Mouse (Mus musculus) forebrain, embryonic 16.5 days (tissue): ENCODE measurements around the gene Gna12. TPM values are rescaled to one million over a fixed set of nuclear protein-coding genes. Genes with fewer than 3 reads are reported as not detected.
A peak's percentile ranks its signal among the peaks of the same experiment; 100 is the strongest.

ENCODE experiments used
- ATAC-seq: fragments of 200-750 bp; cut with Nextera tagmentation; 2 replicates; pipeline ENCODE4 v1.8.0; 2017; ENCODE audit warnings: mild to moderate bottlenecking, moderate library complexity
- H3K27ac ChIP-seq: fragments of 300-500 bp; sonication (generic); 2 replicates; pipeline ENCODE4 v1.5.1; 2014; ENCODE audit warnings: low read length, control low read depth
- H3K27me3 ChIP-seq: fragments of 300-500 bp; sonication (generic); replicated peaks from 2 replicates; pipeline ENCODE4 v1.6.1; 2014; ENCODE audit warnings: low read length; ENCODE audit not compliant: control insufficient read depth, insufficient read depth
- H3K36me3 ChIP-seq: fragments of 300-500 bp; sonication (generic); 2 replicates; pipeline ENCODE4 v1.6.1; 2014; ENCODE audit not compliant: control insufficient read depth, insufficient read depth
- H3K4me1 ChIP-seq: fragments of 300-500 bp; sonication (generic); replicated peaks from 2 replicates; pipeline ENCODE4 v1.6.1; 2014; ENCODE audit warnings: low read length; ENCODE audit not compliant: control insufficient read depth, insufficient read depth
- H3K4me2 ChIP-seq: fragments of 300-500 bp; sonication (generic); 2 replicates; pipeline ENCODE4 v1.6.1; 2014; ENCODE audit warnings: mild to moderate bottlenecking, low read length, control low read depth
- H3K4me3 ChIP-seq: fragments of 300-500 bp; sonication (generic); replicated peaks from 2 replicates; pipeline ENCODE4 v1.5.1; 2014; ENCODE audit warnings: mild to moderate bottlenecking, low read length, control low read depth
- H3K9ac ChIP-seq: fragments of 300-500 bp; sonication (generic); replicated peaks from 2 replicates; pipeline ENCODE4 v1.6.1; 2014; ENCODE audit warnings: low read depth, low read length, control low read depth
- H3K9me3 ChIP-seq: fragments of 300-500 bp; sonication (generic); 2 replicates; pipeline ENCODE4 v1.6.1; 2016; ENCODE audit warnings: low read length; ENCODE audit not compliant: control insufficient read depth
- WGBS: fragments of 180-500 bp; shearing (Covaris S2); extraction: QIAGEN DNeasy Blood & Tissue Kit; methylation state at CpG from one replicate; pipeline ENCODE4 v1.1.7; 2014; 5-methylcytosine and 5-hydroxymethylcytosine counted together
- polyA plus RNA-seq: library from polyadenylated mRNA; unstranded; fragments of >200 nt; fragmentation: Nextera tagmentation; extraction: Ambion mirVana; gene quantifications from 2 replicates; pipeline ENCODE4 v1.2.1, GENCODE M21; 2015

The Gna12 gene
- polyA plus RNA-seq, 1 experiment from 2014 or later = 13.5 TPM

DNA sequence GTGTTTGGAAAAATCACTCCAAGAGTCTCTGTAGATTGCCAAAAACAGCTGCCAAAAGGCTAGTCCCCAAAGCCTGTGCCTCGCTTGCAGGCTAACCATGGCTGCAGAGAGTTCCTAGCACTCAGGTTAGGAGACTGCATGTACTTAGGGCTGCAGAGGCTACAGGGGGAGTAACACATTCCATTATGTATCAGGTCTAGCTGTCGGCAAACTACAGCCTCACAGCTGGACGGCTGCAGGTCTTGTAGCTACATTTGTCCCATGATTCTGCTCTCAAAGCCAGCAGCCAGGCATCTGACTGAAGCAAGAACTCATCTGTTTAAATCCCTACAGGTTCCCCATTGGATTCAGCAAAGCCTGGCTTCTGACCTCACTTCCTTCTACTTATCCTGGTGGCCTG is 35.5 kb downstream of the Gna12 start:
- Histone ChIP-seq H3K27ac (no peak overlapping the region), H3K4me2 (no peak overlapping the region), H3K4me1 (peaks cover 33% of the 10 kb centered on the region), H3K4me3 (no peak overlapping the region), H3K36me3 (no peaks in the 10 kb centered on the region), H3K27me3 (no peaks in the 10 kb centered on the region), H3K9ac (no peak overlapping the region), H3K9me3 (no peaks in the 10 kb centered on the region)
- WGBS = 40% methylated on average over 3 of the region's 3 CpGs
- no peak for ATAC-seq

DNA sequence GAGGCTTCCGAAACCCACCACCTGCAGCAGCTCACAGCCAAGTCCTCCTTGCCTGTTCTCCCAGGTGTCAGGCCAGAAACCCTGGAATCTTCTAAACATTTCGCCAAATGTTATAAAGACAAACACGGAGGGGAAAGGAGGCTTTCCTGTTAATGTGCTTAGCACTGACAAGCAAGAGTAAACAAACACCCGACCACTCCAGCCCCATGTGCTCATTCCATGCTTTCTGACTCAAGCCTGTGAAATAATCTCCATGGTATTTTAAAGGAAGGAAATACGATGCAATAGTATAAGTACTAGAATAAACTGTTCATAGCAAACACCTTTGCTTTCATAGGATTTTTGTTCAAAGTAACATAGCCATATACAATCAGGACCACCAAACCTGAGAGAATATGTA is 38.0 kb downstream of the Gna12 start:
- Histone ChIP-seq H3K4me3 (no peak overlapping the region), H3K27me3 (no peaks in the 10 kb centered on the region), H3K9me3 (no peaks in the 10 kb centered on the region), H3K27ac (peak overlapping the region; percentile 86), H3K9ac (no peak overlapping the region), H3K4me1 (peaks cover 43% of the 10 kb centered on the region), H3K4me2 (no peak overlapping the region), H3K36me3 (no peaks in the 10 kb centered on the region)
- WGBS = 39% methylated on average over 5 of the region's 5 CpGs
- ATAC-seq = no peak

DNA sequence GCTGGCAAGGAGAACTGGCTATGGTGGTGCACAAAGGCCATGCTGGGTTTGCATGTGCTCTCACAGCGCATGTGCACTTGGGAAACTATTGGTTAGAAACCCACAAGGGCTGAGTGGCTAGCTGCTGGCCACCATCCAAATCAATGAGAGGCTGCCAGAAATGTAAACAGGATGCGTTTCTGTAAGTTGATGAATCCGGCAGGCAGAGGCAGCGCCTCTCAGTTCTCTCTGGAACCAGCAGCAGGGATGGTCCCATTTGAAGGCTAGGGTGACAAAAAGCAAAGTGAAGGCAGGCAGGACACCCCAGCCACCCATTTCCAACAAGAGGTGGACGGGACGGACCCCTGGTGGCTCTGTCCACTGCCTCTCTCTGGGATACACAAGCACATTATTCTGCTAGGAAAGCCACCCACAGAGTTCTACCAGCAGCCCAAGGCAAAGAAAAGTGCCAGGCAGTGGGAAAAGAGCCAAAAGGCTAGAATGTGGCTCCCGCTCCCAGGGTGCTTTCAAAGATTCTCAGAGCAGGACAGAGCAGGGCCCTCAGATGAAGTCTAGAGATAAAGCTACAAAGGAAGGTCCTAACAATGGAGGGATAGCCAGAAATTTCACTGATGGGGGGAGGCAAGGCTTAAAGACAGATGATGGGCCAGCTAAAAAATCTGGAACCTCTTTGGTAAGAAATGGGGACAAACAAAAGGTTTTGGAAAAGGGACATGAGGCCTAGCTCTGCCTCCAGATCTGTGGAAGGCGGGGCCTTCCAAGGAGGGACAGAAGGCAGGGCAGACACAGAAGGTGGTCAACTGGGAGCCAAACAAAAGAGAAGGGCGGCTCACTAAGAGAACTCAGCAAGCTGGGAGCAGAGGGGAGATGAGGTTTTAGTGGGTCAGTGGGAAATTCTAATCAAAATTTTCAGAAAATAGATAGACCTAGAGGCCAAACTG is 39.0 kb downstream of the Gna12 start:
- Histone ChIP-seq H3K4me3 (no peak overlapping the region), H3K4me2 (0 out of 2 replicates have a peak overlapping the region, but pooled peaks have one; percentile 16), H3K4me1 (peaks cover 43% of the 10 kb centered on the region), H3K27ac (peak overlapping the region; percentile 86), H3K27me3 (no peaks in the 10 kb centered on the region), H3K36me3 (no peaks in the 10 kb centered on the region), H3K9ac (0 out of 2 replicates have a peak overlapping the region, but pooled peaks have one; percentile 16), H3K9me3 (no peaks in the 10 kb centered on the region)
- 3% methylated on average over 9 of the region's 9 CpGs for WGBS
- ATAC-seq = peak; percentile 78

DNA sequence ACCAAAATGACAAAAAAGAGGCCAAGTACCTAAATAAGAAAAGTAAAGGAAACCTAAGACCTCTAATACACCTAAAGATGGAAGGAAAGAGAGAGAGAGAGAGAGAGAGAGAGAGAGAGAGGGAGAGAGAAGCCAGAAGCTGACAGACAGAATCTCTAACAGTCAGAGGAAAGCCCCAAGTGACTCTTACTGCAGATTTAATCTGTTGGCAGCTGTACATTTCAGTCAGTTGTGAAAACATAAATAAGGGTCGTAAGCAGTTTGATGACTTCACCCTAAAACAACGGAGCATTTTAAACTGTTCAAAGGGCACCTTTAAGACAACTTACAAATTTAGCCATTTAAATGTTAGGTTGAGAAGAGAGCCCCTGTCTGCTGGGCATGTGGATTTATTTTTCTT is 39.8 kb downstream of the Gna12 start:
- Histone ChIP-seq H3K27me3 (no peaks in the 10 kb centered on the region), H3K4me2 (no peak overlapping the region), H3K27ac (peak overlapping the region; percentile 86), H3K36me3 (no peaks in the 10 kb centered on the region), H3K9ac (no peak overlapping the region), H3K4me1 (peaks cover 46% of the 10 kb centered on the region), H3K4me3 (no peak overlapping the region), H3K9me3 (no peaks in the 10 kb centered on the region)
- WGBS = 25% methylated on average over 2 of the region's 2 CpGs
- no peak for ATAC-seq

DNA sequence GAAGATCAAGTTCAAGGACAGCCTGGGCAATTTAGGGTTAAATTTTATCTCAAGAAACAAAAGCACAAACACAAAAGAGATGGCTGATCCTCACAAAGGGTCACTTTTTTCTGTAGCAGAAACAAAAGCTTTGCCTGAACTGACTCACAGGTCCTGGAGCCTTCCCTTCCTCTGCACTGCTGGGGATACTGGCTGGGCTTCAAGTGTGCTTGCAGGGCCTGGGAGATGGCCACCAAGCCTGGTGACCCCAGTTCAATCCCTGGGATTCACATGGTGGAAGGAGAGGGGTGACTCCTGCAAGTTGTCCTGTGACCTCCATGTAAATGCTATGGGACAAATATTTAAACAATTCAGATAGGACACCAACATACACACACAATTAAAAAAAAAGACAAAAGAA is 40.7 kb downstream of the Gna12 start:
- Histone ChIP-seq H3K4me1 (peaks cover 46% of the 10 kb centered on the region), H3K9me3 (no peaks in the 10 kb centered on the region), H3K36me3 (peaks cover 3% of the 10 kb centered on the region; the same call in 1 of the 2 replicates), H3K27ac (no peak overlapping the region), H3K4me2 (no peak overlapping the region), H3K9ac (no peak overlapping the region), H3K4me3 (no peak overlapping the region), H3K27me3 (no peaks in the 10 kb centered on the region)
- ATAC-seq = no peak

DNA sequence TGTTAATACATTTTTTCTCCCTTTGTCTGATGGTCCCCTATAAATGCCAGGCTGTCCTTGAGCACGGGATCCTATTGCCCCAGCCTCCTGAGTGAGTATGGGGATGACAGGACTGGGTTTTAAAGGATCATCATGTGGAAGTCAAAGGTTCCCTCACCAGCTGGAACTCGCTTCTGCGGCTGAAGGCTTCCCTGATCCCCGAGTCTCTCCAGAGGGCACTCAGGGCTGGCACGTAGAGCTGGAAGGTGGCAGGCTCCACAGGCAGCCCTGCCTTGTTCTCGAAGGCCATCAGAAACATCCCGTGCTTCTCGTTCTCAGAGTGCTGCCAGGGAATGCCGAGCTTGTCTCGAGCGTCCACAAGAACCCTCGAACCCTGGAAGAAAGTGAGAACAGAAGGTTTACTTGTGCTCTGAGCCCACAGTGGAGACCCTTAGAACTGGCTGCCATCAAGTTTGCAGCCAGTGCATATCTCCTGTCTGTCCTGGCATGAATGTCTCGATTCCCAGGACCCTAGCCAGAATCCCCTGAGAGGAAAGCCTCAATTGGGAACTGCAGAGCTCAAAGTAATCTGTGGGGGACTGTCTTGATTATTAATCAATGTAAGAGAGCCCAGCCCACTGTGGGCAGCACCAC is 44.9 kb downstream of the Gna12 start:
- WGBS = 80% methylated on average over 13 of the region's 13 CpGs
- Histone ChIP-seq H3K36me3 (peaks cover 15% of the 10 kb centered on the region), H3K9me3 (no peaks in the 10 kb centered on the region), H3K4me3 (no peak overlapping the region), H3K9ac (no peak overlapping the region), H3K4me1 (peaks cover 18% of the 10 kb centered on the region), H3K27ac (no peak overlapping the region), H3K4me2 (no peak overlapping the region), H3K27me3 (no peaks in the 10 kb centered on the region)
- no peak for ATAC-seq

DNA sequence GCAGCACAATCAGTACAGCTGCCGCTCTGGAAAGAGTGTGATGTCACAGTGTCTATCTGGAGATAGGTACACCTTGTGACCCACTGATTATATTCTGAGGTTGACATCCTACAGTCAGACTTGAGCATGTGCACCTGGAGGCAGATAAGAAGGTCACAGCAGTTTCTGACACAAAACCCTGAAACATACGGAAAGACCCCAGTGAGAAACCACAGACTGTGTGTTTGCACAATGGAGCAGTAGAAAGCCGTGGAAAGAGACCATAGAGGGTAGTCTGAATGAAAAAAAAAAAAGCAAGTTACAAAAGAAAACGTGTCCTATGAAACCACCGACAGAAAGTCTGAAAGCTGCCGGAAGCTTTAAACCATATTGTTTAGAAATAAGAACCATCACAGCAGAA is 45.9 kb downstream of the Gna12 start:
- Histone ChIP-seq H3K36me3 (peaks cover 15% of the 10 kb centered on the region), H3K4me3 (no peak overlapping the region), H3K9me3 (no peaks in the 10 kb centered on the region), H3K27me3 (no peaks in the 10 kb centered on the region), H3K4me1 (peaks cover 12% of the 10 kb centered on the region; the same call in 1 of the 2 replicates), H3K9ac (no peak overlapping the region), H3K4me2 (no peak overlapping the region), H3K27ac (no peak overlapping the region)
- 89% methylated on average over 6 of the region's 6 CpGs for WGBS
- no peak for ATAC-seq

DNA sequence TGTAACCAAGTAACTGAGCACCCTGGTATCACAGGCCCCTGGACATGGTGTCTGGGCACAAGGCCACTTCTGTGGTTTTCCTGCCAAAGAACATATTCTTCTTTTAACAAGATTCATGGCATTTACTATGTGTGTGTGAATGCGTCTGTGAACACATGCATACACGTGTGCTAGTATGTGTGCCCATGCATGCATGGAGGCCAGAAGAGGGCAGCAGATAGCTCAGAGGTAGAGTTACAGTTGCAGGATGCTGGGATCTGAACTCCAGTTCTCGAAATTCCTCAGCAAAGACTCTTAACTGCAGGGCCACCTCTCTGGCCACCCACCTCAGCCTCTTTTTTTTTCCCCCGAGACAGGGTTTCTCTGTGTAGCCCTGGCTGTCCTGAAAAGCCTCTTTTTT is 46.7 kb downstream of the Gna12 start:
- H3K27ac ChIP-seq = no peak overlapping the region
- peaks cover 15% of the 10 kb centered on the region for H3K36me3 ChIP-seq
- H3K4me1 ChIP-seq = peaks cover 5% of the 10 kb centered on the region; the same call in 1 of the 2 replicates
- no peaks in the 10 kb centered on the region for H3K9me3 ChIP-seq
- no peak overlapping the region for H3K4me2 ChIP-seq
- H3K4me3 ChIP-seq = no peak overlapping the region
- no peak for ATAC-seq
- no peak overlapping the region for H3K9ac ChIP-seq
- WGBS = 94% methylated on average over 4 of the region's 4 CpGs
- no peaks in the 10 kb centered on the region for H3K27me3 ChIP-seq

DNA sequence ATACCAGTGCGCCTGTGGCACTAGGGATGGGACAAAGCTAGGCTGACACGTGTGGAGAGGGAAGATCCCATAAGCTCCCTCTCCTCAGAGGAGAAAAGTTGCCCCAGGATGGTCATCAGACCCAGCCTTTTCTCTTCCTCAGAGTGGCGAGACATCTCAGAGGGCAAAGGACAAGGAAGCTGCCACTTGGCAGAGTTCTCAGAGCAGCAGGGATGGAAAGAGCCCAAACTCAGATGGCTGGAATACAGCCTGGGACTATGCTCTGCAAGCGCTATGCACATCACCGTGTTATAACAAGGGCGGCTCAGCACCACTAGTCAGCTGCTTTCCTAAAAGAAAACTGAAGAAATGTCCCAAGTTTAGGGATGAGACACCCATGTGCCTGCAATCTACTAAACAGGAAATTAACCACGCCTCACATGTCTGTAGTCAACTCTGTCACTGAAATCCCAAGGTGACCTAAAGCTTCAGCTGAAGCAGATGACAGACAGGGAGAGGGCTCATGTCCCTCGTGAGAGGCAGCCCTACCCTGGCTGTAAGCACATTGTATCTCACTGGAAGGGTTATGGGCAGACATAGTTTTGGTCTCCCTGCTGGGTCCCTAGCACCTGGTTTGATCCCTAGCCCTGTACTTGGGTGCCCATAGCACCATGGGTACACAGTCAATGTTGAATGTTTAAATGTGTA is 48.2 kb downstream of the Gna12 start:
- peaks cover 3% of the 10 kb centered on the region; the same call in 1 of the 2 replicates for H3K4me1 ChIP-seq
- no peak overlapping the region for H3K4me3 ChIP-seq
- no peaks in the 10 kb centered on the region for H3K9me3 ChIP-seq
- no peaks in the 10 kb centered on the region for H3K27me3 ChIP-seq
- H3K36me3 ChIP-seq = peaks cover 15% of the 10 kb centered on the region
- 93% methylated on average over 8 of the region's 8 CpGs for WGBS
- no peak overlapping the region for H3K4me2 ChIP-seq
- no peak overlapping the region for H3K9ac ChIP-seq
- no peak for ATAC-seq
- no peak overlapping the region for H3K27ac ChIP-seq
